Mouse (Mus musculus) erythroblast, embryonic 14.5 days (primary cell): Measurements from ENCODE around the gene Wfdc3. TPM values are rescaled to one million over a fixed set of nuclear protein-coding genes. Genes with fewer than 3 reads are reported as not detected.
A peak's percentile ranks its signal among the peaks of the same experiment; 100 is the strongest.

Experiments used
- H3K27me3 ChIP-seq: 2 replicates; pipeline ENCODE4 v1.6.1; 2012; ENCODE audit warnings: inconsistent platforms; ENCODE audit not compliant: control insufficient read depth
- H3K36me3 ChIP-seq: 2 replicates; pipeline ENCODE4 v1.6.1; 2012; ENCODE audit warnings: mild to moderate bottlenecking, inconsistent platforms; ENCODE audit not compliant: control insufficient read depth
- H3K4me1 ChIP-seq: 2 replicates; pipeline ENCODE4 v1.6.1; 2012; ENCODE audit warnings: inconsistent platforms; ENCODE audit not compliant: control insufficient read depth
- H3K4me3 ChIP-seq: replicated peaks from 2 replicates; pipeline ENCODE3; 2012; ENCODE audit warnings: moderate library complexity, mild to moderate bottlenecking, inconsistent platforms
- H3K9me3 ChIP-seq: 2 replicates; pipeline ENCODE4 v1.6.1; 2012; ENCODE audit warnings: low read length, inconsistent platforms, mixed read lengths; ENCODE audit not compliant: control insufficient read depth
- GATA1 ChIP-seq: IDR thresholded peaks from 2 replicates; pipeline ENCODE4 v1.6.1; 2012; ENCODE audit warnings: low read length, inconsistent platforms, mixed read lengths
- TAL1 ChIP-seq: IDR thresholded peaks from 3 replicates; pipeline ENCODE4 v1.6.1; 2012; ENCODE audit warnings: low read length, inconsistent platforms, mixed read lengths
- polyA plus RNA-seq: library from polyadenylated mRNA; stranded (reverse); fragments of >175 nt; gene quantifications from 2 replicates; pipeline ENCODE4 v1.2.3, GENCODE M21; 2012

The Wfdc3 gene
- polyA plus RNA-seq, 1 experiment = 0.04 TPM

GRCm38 (mm10) chr2:164754800-164755199, 9.1 kb upstream of the Wfdc3 start:
- no peaks in the 10 kb centered on the region for H3K27me3 ChIP-seq
- TF ChIP-seq TAL1 (no peak), GATA1 (no peak)
- H3K9me3 ChIP-seq = peaks cover 9% of the 10 kb centered on the region
- H3K4me3 ChIP-seq = no peak overlapping the region
- H3K4me1 ChIP-seq = peaks cover 59% of the 10 kb centered on the region
- H3K36me3 ChIP-seq = peaks cover 100% of the 10 kb centered on the region

GRCm38 (mm10) chr2:164754105-164754504, 8.4 kb upstream of the Wfdc3 start:
- no peak overlapping the region for H3K4me3 ChIP-seq
- peaks cover 100% of the 10 kb centered on the region for H3K36me3 ChIP-seq
- H3K4me1 ChIP-seq = peaks cover 57% of the 10 kb centered on the region
- H3K27me3 ChIP-seq = no peaks in the 10 kb centered on the region
- H3K9me3 ChIP-seq = peaks cover 9% of the 10 kb centered on the region
- TF ChIP-seq GATA1 = no peak
- no peak for TF ChIP-seq TAL1

- Histone ChIP-seq H3K27me3 (no peaks in the 10 kb centered on the region), H3K9me3 (peaks cover 9% of the 10 kb centered on the region), H3K4me3 (no peak overlapping the region), H3K4me1 (peaks cover 57% of the 10 kb centered on the region), H3K36me3 (peaks cover 100% of the 10 kb centered on the region)
- TF ChIP-seq TAL1 = no peak
- TF ChIP-seq GATA1 = no peak
These were observed 6.7 kb upstream of the Wfdc3 start for GRCm38 (mm10) chr2:164752454-164752853.

- H3K36me3 ChIP-seq = peaks cover 77% of the 10 kb centered on the region
- peaks cover 61% of the 10 kb centered on the region for H3K4me1 ChIP-seq
- H3K9me3 ChIP-seq = no peaks in the 10 kb centered on the region; the same call in 1 of the 2 replicates
- peaks cover 14% of the 10 kb centered on the region for H3K27me3 ChIP-seq
- TF ChIP-seq TAL1 = no peak
- TF ChIP-seq GATA1 = no peak
- H3K4me3 ChIP-seq = peak overlapping the region; percentile 91
These were observed 3.3 kb upstream of the Wfdc3 start for GRCm38 (mm10) chr2:164748991-164749390.

- TF ChIP-seq GATA1 (no peak), TAL1 (peak; percentile 60)
- Histone ChIP-seq H3K4me3 (peak overlapping the region; percentile 91), H3K36me3 (peaks cover 69% of the 10 kb centered on the region), H3K4me1 (peaks cover 60% of the 10 kb centered on the region), H3K9me3 (no peaks in the 10 kb centered on the region; the same call in 1 of the 2 replicates), H3K27me3 (peaks cover 22% of the 10 kb centered on the region)
These were observed 2.5 kb upstream of the Wfdc3 start for GRCm38 (mm10) chr2:164748191-164748590.

- H3K4me3 ChIP-seq = peak overlapping the region; percentile 91
- TF ChIP-seq GATA1 = no peak
- TF ChIP-seq TAL1 = no peak
- H3K9me3 ChIP-seq = no peaks in the 10 kb centered on the region; the same call in 1 of the 2 replicates
These were observed 962 bp upstream of the Wfdc3 start for GRCm38 (mm10) chr2:164746693-164747092.

GRCm38 (mm10) chr2:164744987-164745386, 744 bp downstream of the Wfdc3 start:
- H3K4me1 ChIP-seq = peaks cover 51% of the 10 kb centered on the region
- H3K36me3 ChIP-seq = peaks cover 37% of the 10 kb centered on the region
- no peak for TF ChIP-seq GATA1
- TF ChIP-seq TAL1 = no peak
- H3K4me3 ChIP-seq = peak overlapping the region; percentile 91
- no peaks in the 10 kb centered on the region; the same call in 1 of the 2 replicates for H3K9me3 ChIP-seq
- H3K27me3 ChIP-seq = peaks cover 40% of the 10 kb centered on the region

More at GRCm38 (mm10) chr2:164746693-164747092, 962 bp upstream of the Wfdc3 start:
- H3K36me3 ChIP-seq = peaks cover 54% of the 10 kb centered on the region
- H3K27me3 ChIP-seq = peaks cover 31% of the 10 kb centered on the region
- H3K4me1 ChIP-seq = peaks cover 54% of the 10 kb centered on the region

- Histone ChIP-seq H3K9me3 (no peaks in the 10 kb centered on the region; the same call in 1 of the 2 replicates), H3K27me3 (peaks cover 56% of the 10 kb centered on the region), H3K36me3 (no peaks in the 10 kb centered on the region), H3K4me3 (no peak overlapping the region), H3K4me1 (peaks cover 9% of the 10 kb centered on the region)
- no peak for TF ChIP-seq GATA1
- no peak for TF ChIP-seq TAL1
These were observed 5.9 kb downstream of the Wfdc3 start for GRCm38 (mm10) chr2:164739876-164740275.

- TF ChIP-seq GATA1 (no peak), TAL1 (no peak)
- H3K4me3 ChIP-seq = no peak overlapping the region
- H3K36me3 ChIP-seq = no peaks in the 10 kb centered on the region
- no peaks in the 10 kb centered on the region for H3K9me3 ChIP-seq
- peaks cover 46% of the 10 kb centered on the region for H3K27me3 ChIP-seq
- H3K4me1 ChIP-seq = no peaks in the 10 kb centered on the region; the same call in 1 of the 2 replicates
These were observed 8.2 kb downstream of the Wfdc3 start for GRCm38 (mm10) chr2:164737377-164738090.
